Mouse (Mus musculus): ENCODE results near the gene Ss18l2.

DNA sequence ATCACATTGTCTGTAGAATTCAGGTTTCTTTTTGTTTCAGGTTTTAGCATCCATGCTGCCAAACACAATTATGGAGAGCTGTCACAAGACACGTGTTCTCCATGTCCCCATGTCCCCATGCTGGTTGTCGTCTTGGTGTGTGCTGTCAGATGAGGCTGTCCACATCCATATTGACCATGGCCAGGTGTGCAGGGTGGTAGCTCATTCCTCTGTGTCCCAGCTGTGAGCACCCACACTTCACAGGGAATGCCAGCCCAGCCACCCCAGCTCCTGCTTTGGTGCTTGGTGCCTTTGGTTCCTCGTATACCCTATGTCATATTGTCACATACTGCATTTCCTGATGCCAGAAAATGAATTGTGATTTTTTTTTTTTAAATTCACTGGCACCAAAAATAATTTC lies 44.5 kb downstream of the Ss18l2 start:
- TF ChIP-seq GATA1 (IDR thresholded peaks at IDR 0.05; ENCODE audit: low read length) (no peak), TAL1 (IDR thresholded peaks at IDR 0.05; ENCODE audit: low read length) (no peak)
